Comparison of ENCODE assay signal across 19 mouse cellular contexts in genomic region chr8:54043468-54043867, GRCm38 (mm10). TPM values are rescaled to one million over a fixed set of nuclear protein-coding genes. Genes with fewer than 3 reads are reported as not detected.
DNase-seq lines count a peak whose midpoint lies in the region; TF ChIP-seq lines count a peak whose summit lies in the region.
"Had no signal": no experiment of that assay in that cellular context is flagged by ENCODE, and none has a peak within 500 bp of the region (broad histone marks: within the 10 kb centered on the region; RNA-seq: fewer than 3 reads in every experiment).

No protein-coding gene starts in this region.

- DNase-seq in gastrocnemius, adult 2 months: no peak
- DNase-seq in gastrocnemius, postnatal 4 days (ENCODE audit: low spot score in 2 of 2): no peak
- no peak for DNase-seq in left cerebral cortex, adult 2 months (ENCODE audit: extremely low spot score in 1 of 2, low spot score in 2 of 2)
- no peak for DNase-seq in left cerebral cortex, adult 9 months (ENCODE audit: low spot score in 2 of 2)
- DNase-seq in 3T3-L1 (ENCODE audit: low read depth, low spot score): peak; percentile 8
- peak; percentile 7 for DNase-seq in ZHBTc4 (ENCODE audit: low read depth, low spot score)
- no peak for DNase-seq in testis, postnatal 10 days (ENCODE audit: low spot score)
- DNase-seq: adrenal gland, adult 2 months; cerebellum, postnatal 14 days; heart, adult 18-20 months; heart, postnatal 10 days; kidney, postnatal 10 days; right cerebral cortex, postnatal 14 days; thymus, postnatal 4 days had no signal

- H3K27ac ChIP-seq in gastrocnemius, adult 2 months: no peak overlapping the region
- no peak overlapping the region for H3K27ac ChIP-seq in left cerebral cortex, adult 2 months
- H3K27ac ChIP-seq: forebrain, embryonic 15.5 days; hindbrain, embryonic 13.5 days; neural tube, embryonic 12.5 days had no signal

- intact Hi-C loops in gastrocnemius, adult 2 months (cut with DNase I): no loop called here
- intact Hi-C loops in left cerebral cortex, adult 2 months (cut with DNase I): loop anchor here (5.0 to 10.0 kb wide), 2 partner anchors 291 to 449 kb away; no protein-coding TSS in a partner anchor

- no peak overlapping the region for H3K4me3 ChIP-seq in gastrocnemius, adult 2 months
- no peak overlapping the region for H3K4me3 ChIP-seq in left cerebral cortex, adult 2 months
- H3K4me3 ChIP-seq: erythroblast, embryonic 14.5 days; forebrain, embryonic 15.5 days; hindbrain, embryonic 13.5 days; megakaryocyte, embryonic 14.5 days; neural tube, embryonic 12.5 days had no signal

- peak; percentile 20; the same call in 1 of the 2 replicates for TF ChIP-seq CTCF in gastrocnemius, adult 2 months (IDR thresholded peaks at IDR 0.05)
- TF ChIP-seq CTCF in left cerebral cortex, adult 2 months (IDR thresholded peaks at IDR 0.05): peak; percentile 52

RNA-seq across cellular contexts. Expression of gene Vegfc, which starts 33.9 kb away (rescaled TPM):
- 1 to 10 TPM; 1.3 to 1.5 TPM for total RNA-seq in gastrocnemius, adult 2 months (2021)
- total RNA-seq in gastrocnemius, postnatal 4 days (2021): 1 to 10 TPM; 3.7 to 4.1 TPM
- total RNA-seq in left cerebral cortex, adult 2 months (2021): 1 to 10 TPM; 3.3 to 4.3 TPM

Comparison
In these comparisons a context has a peak if more than half of its experiments do, and no peak if none do; other contexts are left out.
1. DNase-seq: peak in 3T3-L1 (single experiment) and ZHBTc4 (single experiment); none in gastrocnemius, adult 2 months (single experiment), gastrocnemius, postnatal 4 days (0 of 2), left cerebral cortex, adult 2 months (0 of 2), left cerebral cortex, adult 9 months (0 of 2) and testis, postnatal 10 days (single experiment).